Mouse (Mus musculus): ENCODE data around the gene Ptprm.

DNA sequence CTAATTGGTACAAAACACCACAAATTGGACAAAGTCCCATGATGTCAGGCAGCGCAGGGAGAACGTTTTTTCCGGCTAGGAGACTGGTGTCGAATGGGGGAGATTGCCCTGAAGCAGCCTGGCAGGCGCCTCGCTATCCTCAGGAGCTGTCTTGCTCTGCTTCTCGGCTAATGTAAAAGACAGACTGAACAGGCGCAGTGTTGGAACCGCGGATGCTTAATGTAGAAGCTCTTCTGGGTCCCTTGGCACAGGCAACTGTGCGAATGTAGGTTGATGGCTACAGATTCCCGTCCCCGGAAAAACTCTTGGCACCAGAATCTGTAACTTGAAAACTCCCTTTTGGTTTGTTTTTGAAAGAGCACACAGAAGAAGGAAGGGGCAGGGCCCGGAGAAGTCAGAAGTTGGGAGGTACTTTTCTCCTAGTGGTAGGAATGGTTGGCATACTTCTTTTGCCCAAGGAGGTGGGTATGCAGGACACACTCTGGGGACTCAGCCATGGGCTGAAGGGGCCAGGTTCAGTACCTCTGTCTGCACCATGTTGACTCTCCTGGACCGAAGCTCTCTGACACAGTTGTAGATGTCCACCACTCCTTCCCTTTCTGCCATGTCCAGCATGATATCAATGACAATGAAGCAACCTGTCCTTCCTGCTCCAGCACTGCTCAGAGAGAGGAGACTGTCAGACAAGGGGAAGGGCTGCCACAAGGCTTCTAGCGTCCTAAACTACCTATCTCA lies 661.1 kb downstream of the Ptprm start:
- TF ChIP-seq CTCF (IDR thresholded peaks at IDR 0.05; ENCODE audit: borderline replicate concordance, control insufficient read depth, extremely low read depth, insufficient read depth, low read length, poor library complexity) (no peak), POLR2A (IDR thresholded peaks at IDR 0.05; ENCODE audit: control insufficient read depth, extremely low read depth, insufficient read depth, low read length, poor library complexity) (no peak)

Data from thymus, adult 2 months (tissue).